Mouse (Mus musculus) midbrain, embryonic 12.5 days (tissue): ENCODE results near the gene Ptprg. TPM values are rescaled to one million over a fixed set of nuclear protein-coding genes. Genes with fewer than 3 reads are reported as not detected.
A peak's percentile ranks its signal among the peaks of the same experiment; 100 is the strongest.

ENCODE experiments used
- ATAC-seq: fragments of 200-750 bp; cut with Nextera tagmentation; 2 replicates; pipeline ENCODE4 v1.8.0; 2017; ENCODE audit warnings: low read depth, moderate TSS enrichment, moderate library complexity; ENCODE audit not compliant: low FRiP score
- H3K27ac ChIP-seq: fragments of 300-500 bp; sonication (generic); replicated peaks from 2 replicates; pipeline ENCODE4 v1.5.1; 2016; ENCODE audit warnings: mild to moderate bottlenecking
- H3K27me3 ChIP-seq: fragments of 300-500 bp; sonication (generic); 2 replicates; pipeline ENCODE4 v1.6.1; 2016; ENCODE audit warnings: mild to moderate bottlenecking
- H3K36me3 ChIP-seq: fragments of 300-500 bp; sonication (generic); 2 replicates; pipeline ENCODE4 v1.6.1; 2016
- H3K4me1 ChIP-seq: fragments of 300-500 bp; sonication (generic); 2 replicates; pipeline ENCODE4 v1.6.1; 2016
- H3K4me2 ChIP-seq: fragments of 300-500 bp; sonication (generic); replicated peaks from 2 replicates; pipeline ENCODE4 v1.6.1; 2016; ENCODE audit warnings: mild to moderate bottlenecking, moderate library complexity
- H3K4me3 ChIP-seq: fragments of 300-500 bp; sonication (generic); 2 replicates; pipeline ENCODE4 v1.5.1; 2016; ENCODE audit warnings: mild to moderate bottlenecking
- H3K9ac ChIP-seq: fragments of 300-500 bp; sonication (generic); replicated peaks from 2 replicates; pipeline ENCODE4 v1.6.1; 2016; ENCODE audit warnings: mild to moderate bottlenecking, moderate library complexity
- H3K9me3 ChIP-seq: fragments of 300-500 bp; sonication (generic); 2 replicates; pipeline ENCODE4 v1.6.1; 2016; ENCODE audit warnings: mild to moderate bottlenecking
- WGBS: fragments of 180-500 bp; shearing (Covaris S2); methylation state at CpG from one replicate; pipeline ENCODE4 v1.1.7; 2016; 5-methylcytosine and 5-hydroxymethylcytosine counted together
- polyA plus RNA-seq: library from polyadenylated mRNA; unstranded; fragments of >200 nt; fragmentation: Nextera tagmentation; extraction: Ambion mirVana; gene quantifications from 2 replicates; pipeline ENCODE4 v1.2.1, GENCODE M21; 2016

The Ptprg gene
- polyA plus RNA-seq, 1 experiment from 2014 or later: 47.4 TPM

- under 1% methylated on average over 46 of the region's 46 CpGs for WGBS
- Histone ChIP-seq H3K4me1 (peaks cover 16% of the 10 kb centered on the region), H3K36me3 (no peaks in the 10 kb centered on the region), H3K27ac (peak overlapping the region; percentile 94), H3K4me2 (peak overlapping the region; percentile 77), H3K9ac (peak overlapping the region; percentile 81), H3K27me3 (peaks cover 9% of the 10 kb centered on the region; the same call in 1 of the 2 replicates), H3K4me3 (peak overlapping the region; percentile 64), H3K9me3 (no peaks in the 10 kb centered on the region)
- peak; percentile 61 for ATAC-seq
Measured at GRCm38 (mm10) chr14:11554306-11555041, 1.1 kb downstream of the Ptprg start.

- Histone ChIP-seq H3K36me3 (no peaks in the 10 kb centered on the region), H3K4me2 (peak overlapping the region; percentile 77), H3K9ac (peak overlapping the region; percentile 81), H3K4me1 (peaks cover 16% of the 10 kb centered on the region), H3K27me3 (peaks cover 9% of the 10 kb centered on the region; the same call in 1 of the 2 replicates), H3K27ac (peak overlapping the region; percentile 94), H3K9me3 (no peaks in the 10 kb centered on the region), H3K4me3 (peak overlapping the region; percentile 64)
- WGBS: 0% methylated on average over 17 of the region's 17 CpGs
- ATAC-seq: 0 out of 2 replicates have a peak, but pooled peaks have one; percentile 17
Measured at GRCm38 (mm10) chr14:11555061-11555501, 1.7 kb downstream of the Ptprg start.

DNA sequence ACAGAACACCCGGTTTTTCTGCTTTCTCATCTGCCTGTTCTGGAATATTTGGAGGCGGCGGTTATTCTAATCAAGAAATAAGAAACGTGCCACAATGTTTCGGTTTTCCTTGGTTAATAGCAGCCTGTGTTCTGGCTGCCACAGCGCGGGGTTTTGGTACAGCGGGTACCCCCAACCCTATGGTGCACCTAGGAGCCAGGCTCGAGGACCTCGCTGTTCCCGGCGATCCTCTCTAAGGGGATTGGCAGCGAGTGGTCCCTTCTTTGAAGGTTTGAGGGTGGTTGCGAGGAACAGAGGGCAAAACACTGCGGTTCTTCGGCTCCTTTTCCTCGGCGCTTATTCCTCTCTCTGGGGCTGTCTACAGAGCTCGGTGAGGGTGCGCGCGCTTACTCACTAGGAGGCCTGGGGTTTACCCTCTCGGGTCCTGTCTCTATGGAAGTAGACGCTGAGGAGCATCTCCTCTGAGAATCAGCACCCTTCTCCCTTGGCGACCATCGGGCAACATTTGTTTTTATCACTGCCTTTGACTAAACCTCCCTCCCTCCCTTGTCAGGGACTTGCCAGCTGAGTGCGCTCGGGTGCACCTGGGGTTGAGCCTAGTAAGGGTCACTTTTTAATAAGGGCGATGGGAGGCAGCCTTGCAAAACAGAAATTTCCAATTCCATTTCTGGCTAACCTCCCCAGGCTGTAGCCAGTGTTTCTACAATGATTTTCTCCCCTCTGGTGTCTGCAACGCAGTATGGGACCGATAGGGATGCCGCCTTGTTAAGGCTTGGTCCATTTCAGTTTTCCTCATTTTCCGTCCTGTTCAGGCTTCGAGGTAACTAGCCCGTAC is 2.4 kb downstream of the Ptprg start:
- 0 out of 2 replicates have a peak, but pooled peaks cover 5% of the 10 kb centered on the region for H3K27me3 ChIP-seq
- no peaks in the 10 kb centered on the region for H3K36me3 ChIP-seq
- no peaks in the 10 kb centered on the region for H3K9me3 ChIP-seq
- H3K4me3 ChIP-seq: peak overlapping the region; percentile 64
- peaks cover 16% of the 10 kb centered on the region for H3K4me1 ChIP-seq
- H3K9ac ChIP-seq: peak overlapping the region; percentile 81
- peak overlapping the region; percentile 94 for H3K27ac ChIP-seq
- ATAC-seq: no peak
- peak overlapping the region; percentile 77 for H3K4me2 ChIP-seq
- under 1% methylated on average over 35 of the region's 35 CpGs for WGBS

GRCm38 (mm10) chr14:11556356-11557130 is 3.2 kb downstream of the Ptprg start:
- Histone ChIP-seq H3K4me2 (peak overlapping the region; percentile 77), H3K27me3 (0 out of 2 replicates have a peak, but pooled peaks cover 1% of the 10 kb centered on the region), H3K27ac (peak overlapping the region; percentile 94; the same call in 1 of the 2 replicates), H3K9me3 (no peaks in the 10 kb centered on the region), H3K4me1 (peaks cover 16% of the 10 kb centered on the region), H3K4me3 (peak overlapping the region; percentile 64), H3K36me3 (no peaks in the 10 kb centered on the region), H3K9ac (peak overlapping the region; percentile 81)
- WGBS: 10% methylated on average over 26 of the region's 26 CpGs
- 0 out of 2 replicates have a peak, but pooled peaks have one; percentile 5 for ATAC-seq

- ATAC-seq: no peak
- Histone ChIP-seq H3K9me3 (no peaks in the 10 kb centered on the region), H3K4me3 (no peak overlapping the region), H3K9ac (no peak overlapping the region), H3K36me3 (no peaks in the 10 kb centered on the region), H3K4me1 (peaks cover 14% of the 10 kb centered on the region), H3K27me3 (no peaks in the 10 kb centered on the region), H3K4me2 (no peak overlapping the region), H3K27ac (no peak overlapping the region)
Measured at GRCm38 (mm10) chr14:11558496-11558895, 5.2 kb downstream of the Ptprg start.

GRCm38 (mm10) chr14:11560641-11561232 is 7.4 kb downstream of the Ptprg start:
- Histone ChIP-seq H3K4me2 (no peak overlapping the region), H3K27me3 (no peaks in the 10 kb centered on the region), H3K4me3 (no peak overlapping the region), H3K27ac (no peak overlapping the region), H3K4me1 (peaks cover 13% of the 10 kb centered on the region), H3K9ac (no peak overlapping the region), H3K9me3 (no peaks in the 10 kb centered on the region), H3K36me3 (no peaks in the 10 kb centered on the region)
- 77% methylated on average over 8 of the region's 8 CpGs for WGBS
- no peak for ATAC-seq

GRCm38 (mm10) chr14:11561397-11561796 is 8.1 kb downstream of the Ptprg start:
- H3K27ac ChIP-seq: no peak overlapping the region
- WGBS: 92% methylated on average over 4 of the region's 4 CpGs
- no peaks in the 10 kb centered on the region for H3K36me3 ChIP-seq
- H3K9me3 ChIP-seq: no peaks in the 10 kb centered on the region
- H3K9ac ChIP-seq: no peak overlapping the region
- H3K4me1 ChIP-seq: peaks cover 7% of the 10 kb centered on the region
- H3K4me3 ChIP-seq: no peak overlapping the region
- ATAC-seq: no peak
- no peak overlapping the region for H3K4me2 ChIP-seq
- H3K27me3 ChIP-seq: no peaks in the 10 kb centered on the region

DNA sequence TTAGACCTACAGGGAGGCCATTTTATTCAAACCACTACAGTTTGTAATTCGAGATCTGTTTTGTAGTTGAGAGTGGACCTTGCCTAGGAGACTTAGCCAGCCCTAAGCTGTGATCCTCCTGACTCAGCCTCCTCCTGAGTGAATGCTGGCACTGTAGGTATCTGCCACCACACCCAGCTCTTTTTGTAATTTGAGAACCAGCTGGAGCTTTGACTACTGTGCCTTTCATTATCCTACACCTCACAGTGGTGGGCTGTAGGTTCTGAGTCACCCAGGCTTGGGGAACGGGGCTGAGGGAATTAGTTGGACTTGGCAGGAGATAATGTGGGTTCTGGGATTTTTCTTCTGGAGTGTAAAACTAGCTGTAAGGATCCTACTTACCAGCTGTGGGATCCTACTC is 9.5 kb downstream of the Ptprg start:
- WGBS: 98% methylated on average over 2 of the region's 2 CpGs
- H3K4me3 ChIP-seq: no peak overlapping the region
- no peak overlapping the region for H3K27ac ChIP-seq
- no peak overlapping the region for H3K9ac ChIP-seq
- no peaks in the 10 kb centered on the region for H3K9me3 ChIP-seq
- no peak for ATAC-seq
- H3K36me3 ChIP-seq: no peaks in the 10 kb centered on the region
- H3K4me1 ChIP-seq: no peaks in the 10 kb centered on the region
- H3K27me3 ChIP-seq: no peaks in the 10 kb centered on the region
- no peak overlapping the region for H3K4me2 ChIP-seq

- H3K4me2 ChIP-seq: no peak overlapping the region
- H3K9ac ChIP-seq: no peak overlapping the region
- no peaks in the 10 kb centered on the region for H3K9me3 ChIP-seq
- H3K4me3 ChIP-seq: no peak overlapping the region
- WGBS: 89% methylated on average over 5 of the region's 5 CpGs
- H3K36me3 ChIP-seq: no peaks in the 10 kb centered on the region
- H3K4me1 ChIP-seq: no peaks in the 10 kb centered on the region
- no peak overlapping the region for H3K27ac ChIP-seq
- no peaks in the 10 kb centered on the region for H3K27me3 ChIP-seq
- ATAC-seq: no peak
Measured at GRCm38 (mm10) chr14:11563656-11564055, 10.3 kb downstream of the Ptprg start.

- Histone ChIP-seq H3K4me1 (no peaks in the 10 kb centered on the region), H3K27me3 (no peaks in the 10 kb centered on the region), H3K9me3 (no peaks in the 10 kb centered on the region), H3K4me2 (no peak overlapping the region), H3K27ac (no peak overlapping the region), H3K36me3 (no peaks in the 10 kb centered on the region), H3K9ac (no peak overlapping the region), H3K4me3 (no peak overlapping the region)
- 90% methylated on average over 3 of the region's 3 CpGs for WGBS
- ATAC-seq: no peak
Measured at GRCm38 (mm10) chr14:11564456-11564855, 11.1 kb downstream of the Ptprg start.

- Histone ChIP-seq H3K4me2 (no peak overlapping the region), H3K9ac (no peak overlapping the region), H3K36me3 (no peaks in the 10 kb centered on the region), H3K4me3 (no peak overlapping the region), H3K27me3 (no peaks in the 10 kb centered on the region), H3K9me3 (no peaks in the 10 kb centered on the region), H3K27ac (no peak overlapping the region), H3K4me1 (no peaks in the 10 kb centered on the region)
- WGBS: 99% methylated on average over 3 of the region's 3 CpGs
- no peak for ATAC-seq
Measured at GRCm38 (mm10) chr14:11565283-11565682, 12.0 kb downstream of the Ptprg start.
